Mouse (Mus musculus) heart, adult 2 months (tissue): ENCODE results near the gene Msantd2.

Experiments used
- CTCF ChIP-seq: fragments of 200-600 bp; IDR thresholded peaks from 2 replicates; pipeline ENCODE4 v1.8.1; 2022; ENCODE audit warnings: antibody characterized with exemption, mild to moderate bottlenecking, moderate library complexity
- EP300 ChIP-seq: fragments of 200-500 bp; IDR thresholded peaks from 2 replicates; pipeline ENCODE4 v1.6.1; 2011; ENCODE audit warnings: low read depth, low read length, control low read depth; ENCODE audit not compliant: insufficient read depth
- POLR2A ChIP-seq: fragments of 200-500 bp; IDR thresholded peaks from 2 replicates; pipeline ENCODE4 v1.6.1; 2011; ENCODE audit warnings: mild to moderate bottlenecking, low read depth, low read length, control low read depth; ENCODE audit not compliant: insufficient read depth

GRCm38 (mm10) chr9:37474923-37475322 lies 14.2 kb upstream of the Msantd2 start:
- TF ChIP-seq CTCF, result no peak
- TF ChIP-seq POLR2A, result no peak
- TF ChIP-seq EP300, result no peak
